Mouse (Mus musculus): ENCODE measurements around the gene B4galt2. TPM values are rescaled to one million over a fixed set of nuclear protein-coding genes. Genes with fewer than 3 reads are reported as not detected.

Gene B4galt2
- total RNA-seq, 2 experiments from 2014 or later, result not detected

GRCm38 (mm10) chr4:117840821-117841220 lies 42.5 kb downstream of the B4galt2 start:
- ATAC-seq (replicated peaks; ENCODE audit: poor library complexity, severe bottlenecking), result no peak

- no peak for ATAC-seq (replicated peaks; ENCODE audit: poor library complexity, severe bottlenecking)
Observed at GRCm38 (mm10) chr4:117839366-117839765, 43.9 kb downstream of the B4galt2 start.

- ATAC-seq (replicated peaks; ENCODE audit: poor library complexity, severe bottlenecking), result no peak
Observed at GRCm38 (mm10) chr4:117837271-117837670, 46.0 kb downstream of the B4galt2 start.

- ATAC-seq (replicated peaks; ENCODE audit: poor library complexity, severe bottlenecking), result peak; percentile 72
Observed at GRCm38 (mm10) chr4:117836204-117836767, 47.0 kb downstream of the B4galt2 start.

GRCm38 (mm10) chr4:117835531-117836111 lies 47.7 kb downstream of the B4galt2 start:
- peak; percentile 6 for ATAC-seq (replicated peaks; ENCODE audit: poor library complexity, severe bottlenecking)

- ATAC-seq (replicated peaks; ENCODE audit: poor library complexity, severe bottlenecking), result peak; percentile 51
Observed at GRCm38 (mm10) chr4:117834845-117835530, 48.3 kb downstream of the B4galt2 start.

- ATAC-seq (replicated peaks; ENCODE audit: poor library complexity, severe bottlenecking), result no peak
Observed at GRCm38 (mm10) chr4:117834457-117834844, 48.8 kb downstream of the B4galt2 start, which contains the start of gene Slc6a9. Gene Slc6a9 (plus strand): TSS chr4:117834506.

GRCm38 (mm10) chr4:117831920-117832691 lies 51.2 kb downstream of the B4galt2 start:
- ATAC-seq (replicated peaks; ENCODE audit: poor library complexity, severe bottlenecking), result no peak

GRCm38 (mm10) chr4:117831499-117831898 lies 51.8 kb downstream of the B4galt2 start:
- ATAC-seq (replicated peaks; ENCODE audit: poor library complexity, severe bottlenecking), result no peak

GRCm38 (mm10) chr4:117830801-117831200 lies 52.5 kb downstream of the B4galt2 start:
- ATAC-seq (replicated peaks; ENCODE audit: poor library complexity, severe bottlenecking), result no peak

GRCm38 (mm10) chr4:117830124-117830551 lies 53.1 kb downstream of the B4galt2 start:
- peak; percentile 53 for ATAC-seq (replicated peaks; ENCODE audit: poor library complexity, severe bottlenecking)

- peak; percentile 62 for ATAC-seq (replicated peaks; ENCODE audit: poor library complexity, severe bottlenecking)
Observed at GRCm38 (mm10) chr4:117829260-117830123, 53.8 kb downstream of the B4galt2 start.

GRCm38 (mm10) chr4:117828572-117829145 lies 54.6 kb downstream of the B4galt2 start:
- ATAC-seq (replicated peaks; ENCODE audit: poor library complexity, severe bottlenecking), result no peak

Other genes with a start within 250 kb of the B4galt2 start
- gene Dmap1, start 201.2 kb downstream of the B4galt2 start, total RNA-seq (2014; fragmentation: Nextera tagmentation), result 32.0 and 32.8 TPM in 2 replicates
- gene Dmap1, start 201.2 kb downstream of the B4galt2 start, total RNA-seq (2017), result 26.2 and 27.8 TPM in 2 replicates
- not detected in 2 replicates for gene Gm12845, start 159.1 kb downstream of the B4galt2 start, total RNA-seq (2014; fragmentation: Nextera tagmentation)
- not detected in 2 replicates for gene Gm12845, start 159.1 kb downstream of the B4galt2 start, total RNA-seq (2017)
- gene Klf17, start 117.8 kb downstream of the B4galt2 start, total RNA-seq (2014; fragmentation: Nextera tagmentation), result not detected in 2 replicates
- not detected in 2 replicates for gene Klf17, start 117.8 kb downstream of the B4galt2 start, total RNA-seq (2017)
- not detected in 2 replicates for gene Slc6a9, start 49.0 kb downstream of the B4galt2 start, total RNA-seq (2014; fragmentation: Nextera tagmentation)
- gene Slc6a9, start 49.0 kb downstream of the B4galt2 start, total RNA-seq (2017), result not detected in 2 replicates
- gene Ccdc24, start 10.9 kb downstream of the B4galt2 start, total RNA-seq (2014; fragmentation: Nextera tagmentation), result not detected in 2 replicates
- gene Ccdc24, start 10.9 kb downstream of the B4galt2 start, total RNA-seq (2017), result not detected in 2 replicates
- gene Atp6v0b, start 3.8 kb upstream of the B4galt2 start, total RNA-seq (2014; fragmentation: Nextera tagmentation), result 253 and 300 TPM in 2 replicates
- 97.8 and 111 TPM in 2 replicates for gene Atp6v0b, start 3.8 kb upstream of the B4galt2 start, total RNA-seq (2017)
- 13.3 and 15.6 TPM in 2 replicates for gene Dph2, start 8.5 kb upstream of the B4galt2 start, total RNA-seq (2014; fragmentation: Nextera tagmentation)
- 8.9 and 9.6 TPM in 2 replicates for gene Dph2, start 8.5 kb upstream of the B4galt2 start, total RNA-seq (2017)
- gene Ipo13, start 31.5 kb upstream of the B4galt2 start, total RNA-seq (2014; fragmentation: Nextera tagmentation), result 30.4 and 38.6 TPM in 2 replicates
- 7.2 and 10.0 TPM in 2 replicates for gene Ipo13, start 31.5 kb upstream of the B4galt2 start, total RNA-seq (2017)
- gene Artn, start 46.3 kb upstream of the B4galt2 start, total RNA-seq (2014; fragmentation: Nextera tagmentation), result not detected in 2 replicates
- gene Artn, start 46.3 kb upstream of the B4galt2 start, total RNA-seq (2017), result not detected in 2 replicates

Measured in granulocyte monocyte progenitor cell, adult 5-6 weeks (primary cell).